Mouse (Mus musculus) lung, postnatal 0 days (tissue): ENCODE measurements around the gene Arhgap24. TPM values are rescaled to one million over a fixed set of nuclear protein-coding genes. Genes with fewer than 3 reads are reported as not detected.

ENCODE experiments used
- ATAC-seq: fragments of 200-750 bp; cut with Nextera tagmentation; 2 replicates; pipeline ENCODE4 v1.8.0; 2017; ENCODE audit warnings: moderate library complexity
- DNase-seq: peaks from one replicate; pipeline ENCODE4 v3.0.0-alpha.2; 2016; ENCODE audit warnings: low spot score
- H3K27ac ChIP-seq: fragments of 300-500 bp; sonication (generic); 2 replicates; pipeline ENCODE4 v1.5.1; 2014; ENCODE audit warnings: antibody characterized with exemption, mild to moderate bottlenecking, low read length, mixed read lengths
- H3K27me3 ChIP-seq: fragments of 300-500 bp; sonication (generic); replicated peaks from 2 replicates; pipeline ENCODE4 v1.6.1; 2014; ENCODE audit warnings: low read length, mixed read lengths; ENCODE audit not compliant: insufficient read depth
- H3K36me3 ChIP-seq: fragments of 300-500 bp; sonication (generic); 2 replicates; pipeline ENCODE4 v1.6.1; 2014; ENCODE audit warnings: low read length, mixed read lengths; ENCODE audit not compliant: insufficient read depth
- H3K4me1 ChIP-seq: fragments of 300-500 bp; sonication (generic); 2 replicates; pipeline ENCODE4 v1.6.1; 2014; ENCODE audit warnings: antibody characterized with exemption, low read depth, low read length, mixed read lengths; ENCODE audit not compliant: insufficient read depth
- H3K4me2 ChIP-seq: fragments of 300-500 bp; sonication (generic); replicated peaks from 2 replicates; pipeline ENCODE4 v1.6.1; 2014; ENCODE audit warnings: low read depth, mild to moderate bottlenecking, low read length, moderate library complexity, mixed read lengths
- H3K4me3 ChIP-seq: fragments of 300-500 bp; sonication (generic); 2 replicates; pipeline ENCODE4 v1.5.1; 2014; ENCODE audit warnings: low read depth, low read length
- H3K9ac ChIP-seq: fragments of 300-500 bp; sonication (generic); replicated peaks from 2 replicates; pipeline ENCODE4 v1.6.1; 2014; ENCODE audit warnings: low read depth, mild to moderate bottlenecking
- H3K9me3 ChIP-seq: fragments of 300-500 bp; sonication (generic); 2 replicates; pipeline ENCODE4 v1.6.1; 2016; ENCODE audit warnings: low read length, mixed read lengths
- CTCF ChIP-seq: IDR thresholded peaks from 2 replicates; pipeline ENCODE4 v1.5.1; 2016; ENCODE audit warnings: antibody characterized with exemption, mild to moderate bottlenecking
- EP300 ChIP-seq: IDR thresholded peaks from 2 replicates; pipeline ENCODE4 v1.6.1; 2016; ENCODE audit warnings: antibody characterized with exemption, mild to moderate bottlenecking, control low read depth
- WGBS: fragments of 180-500 bp; shearing (Covaris S2); extraction: QIAGEN DNeasy Blood & Tissue Kit; methylation state at CpG from one replicate; pipeline ENCODE4 v1.1.7; 2014; 5-methylcytosine and 5-hydroxymethylcytosine counted together
- polyA plus RNA-seq: library from polyadenylated mRNA; unstranded; fragments of >200 nt; fragmentation: Nextera tagmentation; extraction: Ambion mirVana; gene quantifications from 2 replicates; pipeline ENCODE4 v1.2.1, GENCODE M21; 2015

Gene Arhgap24
- polyA plus RNA-seq, 1 experiment from 2014 or later: 28.2 TPM

GRCm38 (mm10) chr5:102892226-102892625, 411.0 kb downstream of the Arhgap24 start:
- TF ChIP-seq EP300 (no peak), CTCF (no peak)
- Histone ChIP-seq H3K4me3 (no peak overlapping the region), H3K4me1 (no peaks in the 10 kb centered on the region), H3K4me2 (no peak overlapping the region), H3K27me3 (no peaks in the 10 kb centered on the region), H3K9ac (no peak overlapping the region), H3K36me3 (peaks cover 4% of the 10 kb centered on the region; the same call in 1 of the 2 replicates), H3K9me3 (no peaks in the 10 kb centered on the region), H3K27ac (no peak overlapping the region)
- WGBS: 97% methylated on average over 11 of the region's 11 CpGs
- ATAC-seq: no peak
- DNase-seq: no peak

- Histone ChIP-seq H3K27me3 (no peaks in the 10 kb centered on the region), H3K9me3 (no peaks in the 10 kb centered on the region), H3K36me3 (no peaks in the 10 kb centered on the region), H3K4me2 (no peak overlapping the region), H3K4me3 (no peak overlapping the region), H3K9ac (no peak overlapping the region), H3K4me1 (no peaks in the 10 kb centered on the region), H3K27ac (no peak overlapping the region)
- TF ChIP-seq EP300 (no peak), CTCF (no peak)
- DNase-seq (no peak), ATAC-seq (no peak)
- WGBS: 79% methylated on average over 4 of the region's 4 CpGs
These were observed 417.1 kb downstream of the Arhgap24 start for GRCm38 (mm10) chr5:102898301-102898700.

GRCm38 (mm10) chr5:102899680-102900215, 418.6 kb downstream of the Arhgap24 start:
- H3K36me3 ChIP-seq: no peaks in the 10 kb centered on the region
- no peak for TF ChIP-seq EP300
- no peak for TF ChIP-seq CTCF
- H3K27ac ChIP-seq: no peak overlapping the region
- ATAC-seq: no peak
- H3K9ac ChIP-seq: no peak overlapping the region
- WGBS: 71% methylated on average over 6 of the region's 6 CpGs
- no peak overlapping the region for H3K4me3 ChIP-seq
- H3K27me3 ChIP-seq: no peaks in the 10 kb centered on the region
- H3K4me2 ChIP-seq: no peak overlapping the region
- DNase-seq: no peak
- no peaks in the 10 kb centered on the region for H3K9me3 ChIP-seq
- no peaks in the 10 kb centered on the region for H3K4me1 ChIP-seq

GRCm38 (mm10) chr5:102901176-102901575, 420.0 kb downstream of the Arhgap24 start:
- Histone ChIP-seq H3K9me3 (no peaks in the 10 kb centered on the region), H3K27ac (no peak overlapping the region), H3K4me2 (no peak overlapping the region), H3K4me3 (no peak overlapping the region), H3K27me3 (no peaks in the 10 kb centered on the region), H3K4me1 (no peaks in the 10 kb centered on the region), H3K9ac (no peak overlapping the region), H3K36me3 (no peaks in the 10 kb centered on the region)
- ATAC-seq (no peak), DNase-seq (no peak)
- 72% methylated on average over 5 of the region's 5 CpGs for WGBS
- TF ChIP-seq CTCF (no peak), EP300 (no peak)

GRCm38 (mm10) chr5:102903487-102903886, 422.3 kb downstream of the Arhgap24 start:
- WGBS: 84% methylated on average over 9 of the region's 9 CpGs
- TF ChIP-seq EP300: no peak
- H3K36me3 ChIP-seq: no peaks in the 10 kb centered on the region
- no peak overlapping the region for H3K9ac ChIP-seq
- no peak overlapping the region for H3K4me2 ChIP-seq
- no peak overlapping the region for H3K27ac ChIP-seq
- H3K9me3 ChIP-seq: no peaks in the 10 kb centered on the region
- ATAC-seq (no peak), DNase-seq (no peak)
- no peaks in the 10 kb centered on the region for H3K4me1 ChIP-seq
- H3K27me3 ChIP-seq: no peaks in the 10 kb centered on the region
- no peak overlapping the region for H3K4me3 ChIP-seq

GRCm38 (mm10) chr5:102904066-102904465, 422.9 kb downstream of the Arhgap24 start:
- no peaks in the 10 kb centered on the region for H3K9me3 ChIP-seq
- TF ChIP-seq EP300 (no peak), CTCF (no peak)
- 72% methylated on average over 12 of the region's 12 CpGs for WGBS
- H3K27me3 ChIP-seq: no peaks in the 10 kb centered on the region
- DNase-seq: no peak
- H3K4me3 ChIP-seq: no peak overlapping the region
- H3K4me2 ChIP-seq: no peak overlapping the region
- no peaks in the 10 kb centered on the region for H3K4me1 ChIP-seq
- H3K9ac ChIP-seq: no peak overlapping the region
- no peaks in the 10 kb centered on the region for H3K36me3 ChIP-seq
- no peak for ATAC-seq
- no peak overlapping the region for H3K27ac ChIP-seq
